Mouse (Mus musculus): ENCODE measurements around the gene Usp11.

DNA sequence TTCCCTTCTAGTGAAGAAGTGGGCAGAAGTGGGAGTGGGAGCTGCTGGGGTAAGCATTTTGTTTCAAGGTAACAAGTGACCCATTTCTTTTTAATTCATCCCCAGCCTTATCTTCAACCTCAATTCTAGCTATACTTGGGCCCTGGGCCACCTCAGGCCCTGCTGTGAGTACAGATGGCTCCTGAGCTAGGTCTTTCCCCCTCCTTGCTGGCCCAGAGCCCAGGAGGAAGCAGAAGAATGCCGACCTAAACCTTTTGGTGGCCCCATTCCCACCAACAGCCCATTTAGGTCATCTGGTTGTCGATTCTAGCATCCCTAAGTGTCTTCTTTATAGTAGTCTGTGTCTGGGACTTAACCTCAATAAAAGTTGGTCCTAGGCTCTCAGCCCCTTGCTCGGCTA, 12.1 kb upstream of the Usp11 start:
- TF ChIP-seq POU5F1 (IDR thresholded peaks at IDR 0.05; ENCODE audit: borderline replicate concordance, low read length) (no peak), CTCF (conservative IDR thresholded peaks at IDR 0.05; ENCODE audit: low read length) (no peak), NANOG (IDR thresholded peaks at IDR 0.05; ENCODE audit: borderline replicate concordance, low read length) (no peak)
